In the genomic region with DNA sequence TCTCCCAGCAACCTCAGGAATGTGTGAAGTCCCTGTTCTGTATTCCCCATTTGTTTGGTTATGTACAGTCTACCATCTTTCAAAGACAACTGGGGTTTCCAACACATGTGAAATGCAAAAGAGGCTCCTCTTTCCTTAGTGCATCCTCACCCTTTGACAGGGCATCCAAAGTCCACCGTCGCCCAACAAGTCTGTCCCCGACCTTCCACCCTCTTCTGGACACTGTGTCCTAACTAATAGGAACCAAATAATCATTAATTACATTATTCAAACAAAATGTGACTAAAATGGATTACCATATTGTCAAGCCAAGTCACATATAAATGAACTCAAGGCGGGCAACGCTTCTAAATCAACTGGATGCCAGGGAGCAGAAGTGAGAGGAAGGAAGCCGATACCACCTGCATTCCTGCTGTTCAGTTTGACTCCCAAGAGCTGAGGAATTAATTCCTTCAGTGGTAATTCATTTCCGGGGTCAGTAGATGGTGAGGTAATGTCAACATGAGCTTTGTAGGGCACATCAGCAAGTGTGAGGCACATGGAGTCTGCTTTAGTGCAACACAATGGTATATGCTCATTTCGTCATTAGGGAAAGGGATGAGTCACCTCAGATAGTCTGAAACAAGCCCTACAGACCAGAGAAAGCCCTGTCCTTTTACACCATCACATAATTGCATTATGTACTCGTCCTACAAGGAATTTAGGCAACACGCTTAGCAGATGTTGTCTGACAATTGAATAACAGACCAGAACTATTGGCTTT, we compare ENCODE assay signal across 17 mouse cellular contexts. TPM values are rescaled to one million over a fixed set of nuclear protein-coding genes. Genes with fewer than 3 reads are reported as not detected.
DNase-seq lines count a peak whose midpoint lies in the region; ATAC-seq and TF ChIP-seq lines count a peak whose summit lies in the region.
"Had no signal": no experiment of that assay in that cellular context is flagged by ENCODE, and none has a peak within 500 bp of the region (broad histone marks: within the 10 kb centered on the region; RNA-seq: fewer than 3 reads in every experiment).

No protein-coding gene starts in this region.

- ATAC-seq in embryonic facial prominence, embryonic 12.5 days (ENCODE audit: insufficient number of reproducible peaks, insufficient read depth, low FRiP score, low TSS enrichment): no peak
- no peak for ATAC-seq in kidney, embryonic 15.5 days (replicated peaks; ENCODE audit: low FRiP score)
- no peak for ATAC-seq in midbrain, embryonic 13.5 days
- ATAC-seq in stomach, postnatal 0 days (ENCODE audit: low FRiP score, low TSS enrichment): peak; percentile 75
- ATAC-seq: inflammation-experienced regulatory T-cells, adult 6 months had no signal

- H3K27me3 ChIP-seq in embryonic facial prominence, embryonic 12.5 days: no peaks in the 10 kb centered on the region
- no peaks in the 10 kb centered on the region for H3K27me3 ChIP-seq in embryonic facial prominence, embryonic 10.5 days (replicated peaks; ENCODE audit: low read depth, poor library complexity, severe bottlenecking)
- H3K27me3 ChIP-seq in kidney, embryonic 15.5 days: no peaks in the 10 kb centered on the region
- no peaks in the 10 kb centered on the region for H3K27me3 ChIP-seq in midbrain, embryonic 13.5 days
- H3K27me3 ChIP-seq in midbrain, embryonic 10.5 days (ENCODE audit: low read depth, poor library complexity, severe bottlenecking): no peaks in the 10 kb centered on the region
- no peaks in the 10 kb centered on the region for H3K27me3 ChIP-seq in stomach, postnatal 0 days (ENCODE audit: control insufficient read depth, insufficient read depth, low read length)
- H3K27me3 ChIP-seq: limb, embryonic 12.5 days; lung, embryonic 15.5 days; neural tube, embryonic 12.5 days had no signal

- H3K4me3 ChIP-seq in embryonic facial prominence, embryonic 12.5 days: no peak overlapping the region
- H3K4me3 ChIP-seq in embryonic facial prominence, embryonic 10.5 days: no peak overlapping the region
- H3K4me3 ChIP-seq in kidney, embryonic 15.5 days (replicated peaks): no peak overlapping the region
- H3K4me3 ChIP-seq in midbrain, embryonic 13.5 days (replicated peaks): no peak overlapping the region
- no peak overlapping the region for H3K4me3 ChIP-seq in midbrain, embryonic 10.5 days
- H3K4me3 ChIP-seq in stomach, postnatal 0 days (ENCODE audit: low read depth, low read length): no peak overlapping the region
- H3K4me3 ChIP-seq: limb, embryonic 12.5 days; lung, embryonic 15.5 days; neural tube, embryonic 12.5 days had no signal

- WGBS in embryonic facial prominence, embryonic 12.5 days: 74% methylated on average over 10 of the region's 10 CpGs
- 84% methylated on average over 10 of the region's 10 CpGs for WGBS in embryonic facial prominence, embryonic 10.5 days
- 62% methylated on average over 10 of the region's 10 CpGs for WGBS in kidney, embryonic 15.5 days
- WGBS in midbrain, embryonic 13.5 days: 78% methylated on average over 10 of the region's 10 CpGs
- whole genome bisulfite sequencing in midbrain, embryonic 10.5 days: 83% methylated on average over 10 of the region's 10 CpGs
- 54% methylated on average over 10 of the region's 10 CpGs for WGBS in stomach, postnatal 0 days

- no peak overlapping the region for H3K9ac ChIP-seq in embryonic facial prominence, embryonic 12.5 days
- no peak overlapping the region for H3K9ac ChIP-seq in kidney, embryonic 15.5 days
- no peak overlapping the region for H3K9ac ChIP-seq in midbrain, embryonic 13.5 days (replicated peaks)
- no peak overlapping the region for H3K9ac ChIP-seq in stomach, postnatal 0 days (ENCODE audit: low read length)
- H3K9ac ChIP-seq: limb, embryonic 12.5 days; lung, embryonic 15.5 days; neural tube, embryonic 12.5 days had no signal

- no peak for TF ChIP-seq CTCF in stomach, postnatal 0 days (IDR thresholded peaks at IDR 0.05; ENCODE audit: low read depth)

- H3K4me2 ChIP-seq in embryonic facial prominence, embryonic 12.5 days (replicated peaks): no peak overlapping the region
- H3K4me2 ChIP-seq in kidney, embryonic 15.5 days: no peak overlapping the region
- H3K4me2 ChIP-seq in midbrain, embryonic 13.5 days (replicated peaks): no peak overlapping the region
- H3K4me2 ChIP-seq in stomach, postnatal 0 days (replicated peaks; ENCODE audit: low read depth): no peak overlapping the region
- H3K4me2 ChIP-seq: limb, embryonic 12.5 days; lung, embryonic 15.5 days; neural tube, embryonic 12.5 days had no signal

- DNase-seq in embryonic facial prominence, embryonic 10.5 days (ENCODE audit: low spot score): no peak
- peak; percentile 84 for DNase-seq in kidney, adult 9 months
- DNase-seq in midbrain, embryonic 10.5 days (ENCODE audit: low spot score): no peak
- no peak for DNase-seq in stomach, postnatal 0 days (ENCODE audit: low spot score)
- DNase-seq in layer of hippocampus, postnatal 10 days (ENCODE audit: low spot score in 2 of 2): no peak
- DNase-seq: adrenal gland, postnatal 10 days; cerebellum, postnatal 14 days; heart, postnatal 4 days; layer of hippocampus, postnatal 36 days; thymus, postnatal 25 days had no signal

- TF ChIP-seq EP300 in stomach, postnatal 0 days (optimal IDR thresholded peaks at IDR 0.05): no peak

- peak overlapping the region; percentile 4; the same call in 1 of the 2 replicates for H3K27ac ChIP-seq in embryonic facial prominence, embryonic 12.5 days
- no peak overlapping the region for H3K27ac ChIP-seq in embryonic facial prominence, embryonic 10.5 days (replicated peaks)
- no peak overlapping the region for H3K27ac ChIP-seq in kidney, embryonic 15.5 days
- H3K27ac ChIP-seq in midbrain, embryonic 13.5 days: peak overlapping the region; percentile 4; the same call in 1 of the 2 replicates
- H3K27ac ChIP-seq in midbrain, embryonic 10.5 days (replicated peaks): no peak overlapping the region
- H3K27ac ChIP-seq in stomach, postnatal 0 days (replicated peaks): 0 out of 2 replicates have a peak overlapping the region, but pooled peaks have one; percentile 5
- H3K27ac ChIP-seq: limb, embryonic 12.5 days; lung, embryonic 15.5 days; neural tube, embryonic 12.5 days had no signal

- H3K36me3 ChIP-seq in embryonic facial prominence, embryonic 12.5 days: no peaks in the 10 kb centered on the region
- H3K36me3 ChIP-seq in embryonic facial prominence, embryonic 10.5 days (replicated peaks): peaks cover 12% of the 10 kb centered on the region
- H3K36me3 ChIP-seq in kidney, embryonic 15.5 days: no peaks in the 10 kb centered on the region
- H3K36me3 ChIP-seq in midbrain, embryonic 13.5 days: no peaks in the 10 kb centered on the region
- H3K36me3 ChIP-seq in midbrain, embryonic 10.5 days: peaks cover 12% of the 10 kb centered on the region
- no peaks in the 10 kb centered on the region for H3K36me3 ChIP-seq in stomach, postnatal 0 days (ENCODE audit: control insufficient read depth, insufficient read depth, low read length)
- H3K36me3 ChIP-seq: limb, embryonic 12.5 days; lung, embryonic 15.5 days; neural tube, embryonic 12.5 days had no signal

- peaks cover 23% of the 10 kb centered on the region for H3K4me1 ChIP-seq in embryonic facial prominence, embryonic 12.5 days
- H3K4me1 ChIP-seq in embryonic facial prominence, embryonic 10.5 days: peaks cover 31% of the 10 kb centered on the region
- peaks cover 53% of the 10 kb centered on the region for H3K4me1 ChIP-seq in kidney, embryonic 15.5 days
- H3K4me1 ChIP-seq in midbrain, embryonic 13.5 days (replicated peaks): peaks cover 57% of the 10 kb centered on the region
- H3K4me1 ChIP-seq in midbrain, embryonic 10.5 days: peaks cover 57% of the 10 kb centered on the region
- no peaks in the 10 kb centered on the region; the same call in 1 of the 2 replicates for H3K4me1 ChIP-seq in stomach, postnatal 0 days (replicated peaks; ENCODE audit: control insufficient read depth, insufficient read depth)

- no peaks in the 10 kb centered on the region for H3K9me3 ChIP-seq in embryonic facial prominence, embryonic 12.5 days
- H3K9me3 ChIP-seq in embryonic facial prominence, embryonic 10.5 days: no peaks in the 10 kb centered on the region
- H3K9me3 ChIP-seq in kidney, embryonic 15.5 days (replicated peaks): no peaks in the 10 kb centered on the region
- H3K9me3 ChIP-seq in midbrain, embryonic 13.5 days: 0 out of 2 replicates have a peak, but pooled peaks cover 2% of the 10 kb centered on the region
- peaks cover 5% of the 10 kb centered on the region for H3K9me3 ChIP-seq in midbrain, embryonic 10.5 days (replicated peaks)
- H3K9me3 ChIP-seq in stomach, postnatal 0 days (ENCODE audit: control insufficient read depth, low read length): no peaks in the 10 kb centered on the region
- H3K9me3 ChIP-seq: lung, embryonic 15.5 days; neural tube, embryonic 12.5 days had no signal

RNA-seq across cellular contexts. Expression of a gene that starts 5.9 kb away (rescaled TPM):
- 7.6 and 8.1 TPM in 2 replicates for polyA plus RNA-seq in embryonic facial prominence, embryonic 12.5 days (2016; fragmentation: Nextera tagmentation; extraction: Ambion mirVana)
- polyA plus RNA-seq in embryonic facial prominence, embryonic 10.5 days (2016; fragmentation: Nextera tagmentation; extraction: Ambion mirVana): 5.4 and 5.7 TPM in 2 replicates
- polyA plus RNA-seq in kidney, embryonic 15.5 days (2015; fragmentation: Nextera tagmentation; extraction: Ambion mirVana): 5.9 and 6.2 TPM in 2 replicates
- 5.0 and 5.5 TPM in 2 replicates for polyA plus RNA-seq in midbrain, embryonic 13.5 days (2015; fragmentation: Nextera tagmentation; extraction: Ambion mirVana)
- polyA plus RNA-seq in midbrain, embryonic 10.5 days (2016; fragmentation: Nextera tagmentation; extraction: Ambion mirVana): 4.0 and 4.5 TPM in 2 replicates
- 1.8 and 2.0 TPM in 2 replicates for polyA plus RNA-seq in stomach, postnatal 0 days (2015; fragmentation: Nextera tagmentation; extraction: Ambion mirVana)
- total RNA-seq in layer of hippocampus, postnatal 10 days (2021): 10 to 100 TPM; 19.6 to 25.6 TPM

RNA-seq across cellular contexts. Expression of a gene that starts 31.6 kb away (rescaled TPM):
- polyA plus RNA-seq in embryonic facial prominence, embryonic 12.5 days (2016; fragmentation: Nextera tagmentation; extraction: Ambion mirVana): 1.2 and 1.7 TPM in 2 replicates
- 0.71 and 0.77 TPM in 2 replicates for polyA plus RNA-seq in embryonic facial prominence, embryonic 10.5 days (2016; fragmentation: Nextera tagmentation; extraction: Ambion mirVana)
- polyA plus RNA-seq in kidney, embryonic 15.5 days (2015; fragmentation: Nextera tagmentation; extraction: Ambion mirVana): 0.69 and 0.87 TPM in 2 replicates
- polyA plus RNA-seq in midbrain, embryonic 13.5 days (2015; fragmentation: Nextera tagmentation; extraction: Ambion mirVana): not detected in 2 replicates
- polyA plus RNA-seq in midbrain, embryonic 10.5 days (2016; fragmentation: Nextera tagmentation; extraction: Ambion mirVana): 0.14 and 0.16 TPM in 2 replicates
- 0.44 and 2.0 TPM in 2 replicates for polyA plus RNA-seq in stomach, postnatal 0 days (2015; fragmentation: Nextera tagmentation; extraction: Ambion mirVana)
- total RNA-seq in layer of hippocampus, postnatal 10 days (2021): under 1 TPM; 0.21 to 0.22 TPM
- total RNA-seq: adrenal gland, postnatal 10 days; heart, postnatal 4 days had no signal
- polyA plus RNA-seq: inflammation-experienced regulatory T-cells, adult 6 months; lung, embryonic 15.5 days had no signal

Comparison
In these comparisons a context has a peak if more than half of its experiments do, and no peak if none do; other contexts are left out.
1. H3K27ac ChIP-seq: peak in embryonic facial prominence, embryonic 12.5 days (single experiment), midbrain, embryonic 13.5 days (single experiment) and stomach, postnatal 0 days (single experiment); none in embryonic facial prominence, embryonic 10.5 days (single experiment), kidney, embryonic 15.5 days (single experiment) and midbrain, embryonic 10.5 days (single experiment).